Mouse (Mus musculus): ENCODE measurements around the gene Samt4.
"Not testable (repeated sequence)": the region's sequence is repeated elsewhere in the genome, so short reads cannot be mapped to it uniquely, and the experiment has no call there.

Gene Samt4

DNA sequence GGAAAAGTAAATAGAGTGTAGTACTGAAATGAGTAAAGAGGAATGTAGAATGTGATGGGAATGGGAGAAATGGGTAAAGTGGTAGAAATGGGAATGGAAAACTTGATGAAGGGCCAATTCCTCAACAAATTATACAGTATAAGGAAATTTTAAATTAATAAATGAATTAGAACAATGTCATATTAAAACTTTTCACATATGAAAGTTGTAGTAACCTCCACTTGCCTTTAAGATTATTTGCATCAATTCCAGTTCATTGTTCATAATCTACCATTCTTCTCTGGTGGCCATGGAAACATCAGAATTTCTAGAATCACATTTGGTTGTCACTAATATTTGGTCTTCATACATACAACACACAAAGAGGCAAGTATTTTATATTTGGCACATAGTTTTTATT is at the start of gene Samt4:
Gene Samt4 (plus strand): TSS at position 301 of the 400 bp plus-strand sequence.
- DNase-seq (ENCODE audit: low spot score in 2 of 2), result no peak

DNA sequence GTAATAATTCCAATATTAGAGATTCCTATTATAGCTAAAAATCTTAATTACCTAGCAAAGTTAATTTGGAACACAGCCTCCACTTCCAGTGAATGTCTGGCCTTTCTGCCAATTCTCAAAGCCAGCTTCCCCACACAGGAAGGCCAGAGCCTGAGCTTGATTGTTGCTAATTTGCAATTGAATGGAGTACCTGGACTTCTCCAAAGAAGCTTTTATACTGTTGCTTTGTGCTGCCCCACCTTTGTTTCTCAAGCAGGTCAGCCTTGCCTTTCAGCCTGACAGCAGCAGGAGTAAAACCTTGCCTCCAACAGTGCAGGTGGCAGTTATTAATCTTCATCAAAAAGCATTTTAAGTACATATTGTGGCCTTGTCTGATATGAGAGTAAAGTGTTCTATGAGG is 38.1 kb upstream of the Samt4 start:
- not testable (repeated sequence) for DNase-seq (ENCODE audit: low spot score in 2 of 2)

DNA sequence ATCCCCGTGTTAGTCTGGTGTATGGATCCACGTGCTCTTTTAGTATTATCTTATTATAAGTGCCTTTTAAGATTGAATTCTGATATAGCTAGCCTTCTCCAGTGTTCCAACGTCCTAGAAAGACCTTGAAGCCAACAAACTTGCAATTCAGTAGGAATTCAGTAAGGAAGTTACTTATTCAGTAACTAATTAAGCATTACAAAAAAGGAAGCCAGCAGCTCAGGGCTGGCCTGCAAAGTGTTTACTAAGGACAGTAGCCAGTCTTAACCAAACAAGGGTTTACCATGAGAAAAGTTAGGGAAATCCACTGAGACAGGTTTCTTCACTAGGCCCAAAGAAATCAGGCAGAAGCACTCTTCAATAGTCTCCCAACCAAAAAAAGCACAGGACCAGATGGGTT is 13.4 kb upstream of the Samt4 start:
- not testable (repeated sequence) for DNase-seq (ENCODE audit: low spot score in 2 of 2)
